Mouse (Mus musculus): Measurements from ENCODE around the gene Omp. TPM values are rescaled to one million over a fixed set of nuclear protein-coding genes. Genes with fewer than 3 reads are reported as not detected.

Omp gene
- total and polyA plus RNA-seq, 3 experiments, result 0.08 TPM; not detected in 2

- in situ Hi-C loops (cut with MboI; ENCODE audit: low pct_ligation_motif_present, low pct_unique_long_range_greater_than_20kb, low sequenced_read_pairs), result loop anchor here (5.0 to 10.0 kb wide), 4 partner anchors 47 to 365 kb away; no protein-coding TSS in a partner anchor
- Histone ChIP-seq H3K36me3 (replicated peaks in 1 of 2; ENCODE audit: control insufficient read depth in 1 of 2, insufficient read depth in 1 of 2, low read length in 1 of 2) (no peaks in the 10 kb centered on the region), H3K27me3 (replicated peaks) (peaks cover 18% of the 10 kb centered on the region), H3K9me3 (replicated peaks; ENCODE audit: low read length) (no peaks in the 10 kb centered on the region), H3K4me1 (ENCODE audit: control insufficient read depth in 1 of 2, insufficient read depth in 2 of 2) (peaks cover 2 to 12% of the 10 kb centered on the region in 2 experiments; a peak in 2 of 4 replicates), H3K79me2 (replicated peaks; ENCODE audit: control insufficient read depth, extremely low read depth, insufficient read depth, poor library complexity, severe bottlenecking) (no peaks in the 10 kb centered on the region), H3K4me2 (ENCODE audit: insufficient read depth, low read depth, poor library complexity, severe bottlenecking) (peak within 1 kb of the TSS; percentile 76), H3K9ac (ENCODE audit: insufficient read depth, low read depth) (0 out of 2 replicates have a peak within 1 kb of the TSS, but pooled peaks have one; percentile 19), H3K4me3 (replicated peaks in 1 of 3; ENCODE audit: low read depth in 2 of 3, low read length in 2 of 3, poor library complexity in 1 of 3) (peak within 1 kb of the TSS in 2 of 3 experiments; percentile 19 to 48), H3K27ac (ENCODE audit: insufficient read depth, low read depth) (no peak within 1 kb of the TSS)
- DNase-seq (ENCODE audit: extremely low read depth), result no peak
- dilution Hi-C loops (cut with MboI; ENCODE audit: extremely low pct_ligation_motif_present, extremely low pct_unique_long_range_greater_than_20kb, low sequenced_read_pairs), result no loop called here
- TF ChIP-seq RAD21 (IDR thresholded peaks at IDR 0.05; ENCODE audit: low read depth, low read length), result no peak
- no peak for TF ChIP-seq JUND (conservative IDR thresholded peaks at IDR 0.05; ENCODE audit: low read depth, low read length)
- TF ChIP-seq GABPA (IDR thresholded peaks at IDR 0.05; ENCODE audit: insufficient replicate concordance, low read depth, low read length), result no peak
- no peak for TF ChIP-seq KAT2A (IDR thresholded peaks at IDR 0.05; ENCODE audit: insufficient replicate concordance, low read length)
- TF ChIP-seq USF1 (IDR thresholded peaks at IDR 0.05; ENCODE audit: low read depth, low read length), result no peak
- no peak for TF ChIP-seq CHD2 (IDR thresholded peaks at IDR 0.05; ENCODE audit: low read length)
- no peak for TF ChIP-seq RCOR1 (conservative IDR thresholded peaks at IDR 0.05; ENCODE audit: low read depth, low read length)
- no peak for TF ChIP-seq ZMIZ1 (IDR thresholded peaks at IDR 0.05; ENCODE audit: low read depth, low read length)
- TF ChIP-seq IRF4 (IDR thresholded peaks at IDR 0.05; ENCODE audit: low read depth, low read length), result no peak
- TF ChIP-seq SMC3 (IDR thresholded peaks at IDR 0.05; ENCODE audit: low read depth, low read length), result no peak
- no peak for TF ChIP-seq TCF12 (IDR thresholded peaks at IDR 0.05; ENCODE audit: low read depth, low read length)
- no peak for TF ChIP-seq SIN3A (IDR thresholded peaks at IDR 0.05; ENCODE audit: low read length)
- TF ChIP-seq ETS1 (conservative IDR thresholded peaks at IDR 0.05; ENCODE audit: low read depth, low read length), result no peak
- TF ChIP-seq MAFK (IDR thresholded peaks at IDR 0.05; ENCODE audit: insufficient replicate concordance, low read length), result no peak
- no peak for TF ChIP-seq BHLHE40 (IDR thresholded peaks at IDR 0.05; ENCODE audit: low read depth, low read length)
- TF ChIP-seq TBP (conservative IDR thresholded peaks at IDR 0.05; ENCODE audit: low read depth, low read length), result no peak
- no peak for TF ChIP-seq ZKSCAN1 (IDR thresholded peaks at IDR 0.05; ENCODE audit: borderline replicate concordance, low read depth, low read length)
- TF ChIP-seq UBTF (IDR thresholded peaks at IDR 0.05; ENCODE audit: low read depth, low read length), result no peak
- TF ChIP-seq E2F4 (IDR thresholded peaks at IDR 0.05; ENCODE audit: insufficient replicate concordance, low read depth, low read length), result no peak
Measured at GRCm38 (mm10) chr7:98119179-98119960, 25.9 kb downstream of the Omp start, which contains the start of gene Myo7a. Gene Myo7a, minus strand, starts transcription at chr7:98119524.
